Mouse (Mus musculus) E14TG2a.4 (cell line): Measurements from ENCODE around the gene Fam192a.

Source experiments
- H3K27me3 ChIP-seq: 2 replicates; pipeline ENCODE4 v1.6.1; 2014; ENCODE audit warnings: low read length, control low read depth; ENCODE audit not compliant: insufficient read depth
- H3K36me3 ChIP-seq: 2 replicates; pipeline ENCODE4 v1.6.1; 2014; ENCODE audit warnings: low read length, control low read depth; ENCODE audit not compliant: insufficient read depth
- H3K4me1 ChIP-seq: replicated peaks from 2 replicates; pipeline ENCODE4 v1.6.1; 2014; ENCODE audit warnings: low read depth, low read length, control low read depth
- H3K4me3 ChIP-seq: replicated peaks from 2 replicates; pipeline ENCODE4 v1.5.1; 2014; ENCODE audit warnings: mild to moderate bottlenecking, low read length
- H3K9me3 ChIP-seq: 2 replicates; pipeline ENCODE4 v1.6.1; 2014; ENCODE audit warnings: low read length, control low read depth
- CTCF ChIP-seq: conservative IDR thresholded peaks from 2 replicates; pipeline ENCODE4 v1.5.1; 2014; ENCODE audit warnings: low read length
- NANOG ChIP-seq: IDR thresholded peaks from 2 replicates; pipeline ENCODE4 v1.6.1; 2014; ENCODE audit warnings: borderline replicate concordance, low read length, mixed read lengths
- POU5F1 ChIP-seq: IDR thresholded peaks from 2 replicates; pipeline ENCODE4 v1.6.1; 2014; ENCODE audit warnings: low read length, borderline replicate concordance

Gene Fam192a

DNA sequence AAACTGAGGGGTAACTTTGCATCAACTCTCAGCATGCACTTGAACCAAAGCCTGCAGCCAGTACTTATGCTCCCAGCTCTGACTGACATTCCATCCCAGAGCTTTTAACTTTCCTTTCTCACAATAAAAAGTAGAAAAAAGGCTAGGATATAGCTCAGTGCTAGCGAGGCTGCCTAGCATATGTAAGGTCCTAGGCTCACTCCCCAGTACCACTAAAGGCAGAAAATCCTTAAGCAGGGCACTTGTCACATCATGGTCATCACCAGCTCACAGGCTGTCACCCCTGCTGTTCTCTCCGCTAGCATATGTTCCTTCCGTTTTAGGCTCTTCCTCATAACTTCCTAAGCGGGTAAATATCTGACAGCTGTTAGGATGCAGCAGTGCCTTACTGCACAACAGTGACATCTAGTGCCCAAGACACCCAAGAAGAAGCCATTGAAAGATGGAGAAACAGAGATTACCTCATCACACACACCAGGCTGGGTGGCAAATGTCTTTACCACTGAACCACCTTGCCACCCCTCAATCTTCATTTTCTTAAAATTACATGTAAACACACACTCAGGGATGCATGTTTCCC, 17.5 kb downstream of the Fam192a start:
- Histone ChIP-seq H3K9me3 (no peaks in the 10 kb centered on the region), H3K36me3 (peaks cover 95% of the 10 kb centered on the region), H3K4me1 (peaks cover 5% of the 10 kb centered on the region), H3K4me3 (no peak overlapping the region), H3K27me3 (no peaks in the 10 kb centered on the region)
- TF ChIP-seq CTCF (no peak), POU5F1 (no peak), NANOG (no peak)

DNA sequence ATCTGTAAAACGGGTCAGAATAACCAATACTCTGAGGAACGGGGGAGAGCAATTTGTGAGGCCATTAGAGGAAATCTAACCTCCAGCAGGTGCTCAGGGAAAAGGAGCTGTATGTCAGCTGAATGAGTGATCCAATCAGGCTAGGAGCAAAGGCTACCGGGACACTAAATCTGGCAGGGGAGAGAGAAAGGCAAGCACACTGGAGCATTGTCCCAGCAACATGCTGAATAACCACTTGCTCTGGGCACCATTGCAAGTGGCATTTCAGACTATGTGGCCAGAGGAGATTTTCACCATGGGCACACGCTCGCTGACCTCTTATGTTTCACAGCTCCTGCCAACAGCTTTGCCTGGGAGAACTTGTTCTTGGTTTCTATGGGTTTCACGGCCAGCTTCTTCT, 19.2 kb downstream of the Fam192a start:
- Histone ChIP-seq H3K36me3 (peaks cover 95% of the 10 kb centered on the region), H3K4me3 (no peak overlapping the region), H3K4me1 (peaks cover 5% of the 10 kb centered on the region), H3K9me3 (no peaks in the 10 kb centered on the region), H3K27me3 (no peaks in the 10 kb centered on the region)
- no peak for TF ChIP-seq NANOG
- TF ChIP-seq POU5F1: no peak
- no peak for TF ChIP-seq CTCF

- H3K4me1 ChIP-seq: peaks cover 5% of the 10 kb centered on the region
- no peak overlapping the region for H3K4me3 ChIP-seq
- TF ChIP-seq NANOG (no peak), POU5F1 (no peak), CTCF (no peak)
- peaks cover 95% of the 10 kb centered on the region for H3K36me3 ChIP-seq
- H3K27me3 ChIP-seq: no peaks in the 10 kb centered on the region
- no peaks in the 10 kb centered on the region for H3K9me3 ChIP-seq
These were observed 19.8 kb downstream of the Fam192a start for GRCm38 (mm10) chr8:94581820-94582483.

GRCm38 (mm10) chr8:94575148-94575547, 26.6 kb downstream of the Fam192a start:
- no peaks in the 10 kb centered on the region for H3K4me1 ChIP-seq
- TF ChIP-seq POU5F1 (no peak), NANOG (no peak), CTCF (no peak)
- H3K4me3 ChIP-seq: no peak overlapping the region
- H3K9me3 ChIP-seq: no peaks in the 10 kb centered on the region
- peaks cover 74% of the 10 kb centered on the region for H3K36me3 ChIP-seq
- H3K27me3 ChIP-seq: no peaks in the 10 kb centered on the region

- Histone ChIP-seq H3K27me3 (no peaks in the 10 kb centered on the region), H3K9me3 (no peaks in the 10 kb centered on the region), H3K4me3 (no peak overlapping the region), H3K36me3 (peaks cover 68% of the 10 kb centered on the region), H3K4me1 (peaks cover 7% of the 10 kb centered on the region; the same call in 1 of the 2 replicates)
- no peak for TF ChIP-seq POU5F1
- TF ChIP-seq CTCF: no peak
These were observed 27.5 kb downstream of the Fam192a start for GRCm38 (mm10) chr8:94574159-94574907.

DNA sequence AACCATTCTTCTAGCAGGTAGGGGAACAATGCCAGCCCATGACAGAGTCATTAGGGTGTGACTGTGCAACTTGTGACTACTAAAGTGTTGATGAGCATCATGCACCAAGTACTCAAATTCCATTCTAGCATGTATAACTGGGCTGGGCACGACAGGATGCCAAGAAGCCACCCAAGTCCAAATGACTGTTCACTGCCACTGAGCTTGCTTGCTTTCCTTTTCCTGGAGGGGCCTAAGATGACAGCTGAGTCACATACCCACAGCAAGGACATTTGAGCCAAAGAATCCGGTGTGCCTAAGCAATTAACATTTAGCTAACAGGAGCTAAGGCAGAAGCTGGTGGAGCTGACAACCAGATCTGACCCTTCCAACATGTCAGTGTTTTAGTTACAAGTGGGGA, 29.9 kb downstream of the Fam192a start:
- Histone ChIP-seq H3K4me3 (no peak overlapping the region), H3K9me3 (no peaks in the 10 kb centered on the region), H3K4me1 (peaks cover 26% of the 10 kb centered on the region), H3K36me3 (peaks cover 43% of the 10 kb centered on the region), H3K27me3 (no peaks in the 10 kb centered on the region)
- no peak for TF ChIP-seq CTCF
- no peak for TF ChIP-seq POU5F1
- no peak for TF ChIP-seq NANOG

DNA sequence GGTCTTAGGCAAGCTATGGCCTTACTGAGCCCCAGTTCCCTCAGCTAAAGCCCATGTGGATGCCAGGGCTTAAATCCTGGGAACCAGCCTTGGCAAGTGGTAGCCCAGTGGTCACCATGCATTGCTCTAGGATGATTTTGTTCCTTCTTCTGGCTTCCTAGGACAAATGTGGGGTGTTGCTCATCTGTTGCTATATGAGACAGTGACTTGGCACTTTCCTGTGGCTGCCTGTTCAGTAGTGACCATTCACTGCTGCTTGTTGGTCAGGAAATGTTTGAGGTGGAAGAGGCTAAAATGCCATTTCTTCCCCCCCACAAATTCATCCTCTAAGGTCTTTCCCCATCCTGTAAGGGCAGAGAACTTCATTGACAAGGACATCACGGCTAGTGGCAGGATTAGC, 32.4 kb downstream of the Fam192a start:
- Histone ChIP-seq H3K36me3 (peaks cover 19% of the 10 kb centered on the region), H3K4me1 (peaks cover 31% of the 10 kb centered on the region), H3K4me3 (no peak overlapping the region), H3K9me3 (no peaks in the 10 kb centered on the region), H3K27me3 (no peaks in the 10 kb centered on the region)
- TF ChIP-seq POU5F1: no peak
- TF ChIP-seq CTCF: no peak
- no peak for TF ChIP-seq NANOG

- H3K4me1 ChIP-seq: peaks cover 31% of the 10 kb centered on the region
- no peaks in the 10 kb centered on the region for H3K9me3 ChIP-seq
- H3K27me3 ChIP-seq: no peaks in the 10 kb centered on the region
- H3K4me3 ChIP-seq: no peak overlapping the region
- peaks cover 5% of the 10 kb centered on the region for H3K36me3 ChIP-seq
- TF ChIP-seq POU5F1 (no peak), CTCF (no peak), NANOG (no peak)
These were observed 33.7 kb downstream of the Fam192a start for GRCm38 (mm10) chr8:94568098-94568497.
